Mouse (Mus musculus) cerebellum, adult 11 months (tissue): ENCODE measurements around the gene Nop16.

Experiments
- DNase-seq: peaks from one replicate; pipeline ENCODE4 v3.0.0; 2022

Nop16 gene

GRCm38 (mm10) chr13:54559656-54560055 lies 30.2 kb downstream of the Nop16 start:
- DNase-seq, result no peak

- DNase-seq, result no peak
Measured at GRCm38 (mm10) chr13:54557652-54558051, 32.2 kb downstream of the Nop16 start.

DNA sequence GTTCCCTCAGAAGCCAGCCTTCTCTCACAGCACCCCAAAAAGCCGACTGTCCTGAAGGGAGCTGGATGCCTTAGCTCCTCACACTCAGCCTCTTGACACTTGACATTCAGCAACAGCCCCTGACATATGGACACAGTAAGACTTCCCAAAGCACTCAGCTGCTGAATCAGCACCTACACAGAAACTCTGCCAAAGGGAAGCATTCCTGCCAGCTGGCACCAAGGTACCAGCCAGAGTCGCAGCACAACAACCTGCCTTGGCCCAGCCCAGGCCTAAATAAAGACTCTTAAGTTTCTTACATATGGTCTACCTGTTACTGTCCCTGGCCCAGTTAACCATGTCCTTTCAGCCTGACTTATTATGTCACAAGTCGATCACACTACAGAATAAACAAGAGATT lies 33.1 kb downstream of the Nop16 start:
- DNase-seq, result peak; percentile 93

GRCm38 (mm10) chr13:54556176-54556575 lies 33.7 kb downstream of the Nop16 start:
- no peak for DNase-seq

DNA sequence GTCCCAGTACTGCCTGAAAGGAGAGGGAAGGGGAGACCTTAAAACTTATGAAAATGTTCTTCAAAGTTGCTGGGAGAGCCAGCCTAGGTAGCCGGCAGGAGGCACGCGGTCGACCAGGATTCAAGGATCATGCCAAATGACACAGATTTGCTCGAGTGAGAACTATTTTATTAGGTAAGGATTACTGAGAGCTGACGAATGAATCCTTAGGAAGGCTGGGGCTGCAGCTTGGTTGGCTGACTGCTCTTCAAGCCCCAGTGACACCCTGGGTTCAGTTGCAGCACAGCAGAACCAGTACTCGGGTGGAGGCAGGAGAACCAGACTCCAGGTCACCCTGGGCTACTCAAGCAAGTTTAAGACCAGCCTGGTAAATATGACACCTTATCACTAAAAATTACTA lies 41.9 kb downstream of the Nop16 start:
- no peak for DNase-seq
